ENCODE assay signal across 7 mouse cellular contexts in the genomic region with DNA sequence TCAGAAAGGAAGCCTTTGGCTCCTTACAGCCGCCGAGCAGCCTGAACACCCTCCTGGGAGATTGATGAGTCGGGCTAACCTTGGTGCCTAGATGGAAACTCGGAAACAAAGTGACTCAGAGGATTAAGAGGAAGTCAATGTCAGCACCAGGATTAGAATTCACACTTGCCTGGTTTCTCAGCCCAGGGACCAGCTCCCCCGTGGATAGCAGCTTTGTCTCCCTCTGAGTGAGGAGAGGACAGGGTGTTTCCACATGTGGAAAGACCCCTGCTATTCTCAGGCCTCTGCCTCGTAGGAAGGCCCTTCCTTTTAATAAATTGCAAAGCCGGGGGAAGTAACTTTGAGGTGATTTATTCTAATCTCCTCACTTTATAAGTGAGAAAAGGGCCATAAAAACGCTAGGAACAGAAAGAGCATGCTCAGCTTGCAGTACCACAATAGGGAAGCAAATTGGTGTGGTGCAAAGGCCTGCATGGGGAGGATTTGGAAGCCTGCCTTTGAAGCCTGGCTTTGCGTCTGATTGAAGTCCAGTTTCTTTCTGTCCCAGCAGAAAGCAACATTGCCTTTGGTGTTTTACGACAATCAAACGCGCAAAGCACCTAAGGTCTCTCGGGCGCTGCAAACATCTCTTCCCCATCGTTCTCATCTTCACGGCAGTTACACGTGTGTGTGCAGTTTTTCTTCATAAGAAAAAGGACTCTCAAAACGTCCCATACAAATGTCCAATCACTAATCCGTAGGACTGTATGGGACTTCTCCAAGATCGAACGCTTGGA.
DNase-seq lines count a peak whose midpoint lies in the region; ATAC-seq and TF ChIP-seq lines count a peak whose summit lies in the region.

No protein-coding gene starts in this region.

- H3K27ac ChIP-seq in forebrain, embryonic 14.5 days (ENCODE audit: low read depth, low read length): no peak overlapping the region
- H3K27ac ChIP-seq in kidney, embryonic 14.5 days (ENCODE audit: low read depth, low read length): no peak overlapping the region
- H3K27ac ChIP-seq in neural tube, embryonic 13.5 days (replicated peaks): peak overlapping the region; percentile 49

- no peaks in the 10 kb centered on the region for H3K36me3 ChIP-seq in E14TG2a.4 (ENCODE audit: insufficient read depth, low read length)
- H3K36me3 ChIP-seq in forebrain, embryonic 14.5 days (ENCODE audit: control insufficient read depth, insufficient read depth, low read length): no peaks in the 10 kb centered on the region
- no peaks in the 10 kb centered on the region for H3K36me3 ChIP-seq in kidney, embryonic 14.5 days (ENCODE audit: control insufficient read depth, insufficient read depth, low read length)
- H3K36me3 ChIP-seq in neural tube, embryonic 13.5 days: no peaks in the 10 kb centered on the region

- TF ChIP-seq CTCF in E14TG2a.4 (conservative IDR thresholded peaks at IDR 0.05; ENCODE audit: low read length): no peak

- peak overlapping the region; percentile 38 for H3K4me2 ChIP-seq in forebrain, embryonic 14.5 days (ENCODE audit: low read length)
- H3K4me2 ChIP-seq in kidney, embryonic 14.5 days (replicated peaks; ENCODE audit: low read depth, low read length): peak overlapping the region; percentile 34
- H3K4me2 ChIP-seq in neural tube, embryonic 13.5 days: peak overlapping the region; percentile 44

- DNase-seq in NIH3T3 (ENCODE audit: low read depth): peak; percentile 62
- peak; percentile 47 for DNase-seq in forebrain, embryonic 14.5 days (ENCODE audit: low spot score)
- no peak for DNase-seq in natural killer cell, adult 2 months (ENCODE audit: low spot score in 2 of 2)
- DNase-seq in gastrocnemius, postnatal 36 days: no peak

- WGBS in forebrain, embryonic 14.5 days: 10% methylated on average over 21 of the region's 21 CpGs
- WGBS in kidney, embryonic 14.5 days: 9% methylated on average over 21 of the region's 21 CpGs
- 3% methylated on average over 21 of the region's 21 CpGs for WGBS in neural tube, embryonic 13.5 days

- no peak overlapping the region for H3K9ac ChIP-seq in forebrain, embryonic 14.5 days (ENCODE audit: low read length)
- H3K9ac ChIP-seq in kidney, embryonic 14.5 days (ENCODE audit: low read depth, low read length): no peak overlapping the region; the same call in 1 of the 2 replicates
- H3K9ac ChIP-seq in neural tube, embryonic 13.5 days: no peak overlapping the region

- peaks cover 45% of the 10 kb centered on the region for H3K4me1 ChIP-seq in E14TG2a.4 (replicated peaks; ENCODE audit: low read depth, low read length)
- H3K4me1 ChIP-seq in forebrain, embryonic 14.5 days (ENCODE audit: control insufficient read depth, insufficient read depth, low read length): peaks cover 26% of the 10 kb centered on the region
- H3K4me1 ChIP-seq in kidney, embryonic 14.5 days (ENCODE audit: control insufficient read depth, insufficient read depth, low read length): peaks cover 16% of the 10 kb centered on the region; the same call in 1 of the 2 replicates
- peaks cover 46% of the 10 kb centered on the region for H3K4me1 ChIP-seq in neural tube, embryonic 13.5 days (replicated peaks)

- intact Hi-C loops in gastrocnemius, postnatal 36 days (cut with DNase I): no loop called here

- peak overlapping the region; percentile 46; the same call in 1 of the 2 replicates for H3K4me3 ChIP-seq in E14TG2a.4 (replicated peaks; ENCODE audit: low read length)
- H3K4me3 ChIP-seq in forebrain, embryonic 14.5 days (ENCODE audit: low read depth, low read length): no peak overlapping the region
- H3K4me3 ChIP-seq in kidney, embryonic 14.5 days (ENCODE audit: low read length): peak overlapping the region; percentile 5; the same call in 1 of the 2 replicates
- no peak overlapping the region for H3K4me3 ChIP-seq in neural tube, embryonic 13.5 days

- peaks cover 4% of the 10 kb centered on the region; the same call in 1 of the 2 replicates for H3K9me3 ChIP-seq in E14TG2a.4 (ENCODE audit: low read length)
- no peaks in the 10 kb centered on the region for H3K9me3 ChIP-seq in forebrain, embryonic 14.5 days (replicated peaks; ENCODE audit: control insufficient read depth, low read length)
- H3K9me3 ChIP-seq in kidney, embryonic 14.5 days (ENCODE audit: control insufficient read depth, low read length): no peaks in the 10 kb centered on the region
- H3K9me3 ChIP-seq in neural tube, embryonic 13.5 days: no peaks in the 10 kb centered on the region

- no peaks in the 10 kb centered on the region; the same call in none of the 2 replicates for H3K27me3 ChIP-seq in E14TG2a.4 (ENCODE audit: insufficient read depth, low read length)
- no peaks in the 10 kb centered on the region for H3K27me3 ChIP-seq in forebrain, embryonic 14.5 days (replicated peaks; ENCODE audit: control insufficient read depth, insufficient read depth, low read length)
- no peaks in the 10 kb centered on the region for H3K27me3 ChIP-seq in kidney, embryonic 14.5 days (ENCODE audit: control insufficient read depth, insufficient read depth, low read length)
- peaks cover 11% of the 10 kb centered on the region for H3K27me3 ChIP-seq in neural tube, embryonic 13.5 days

- ATAC-seq in forebrain, embryonic 14.5 days: 0 out of 2 replicates have a peak, but pooled peaks have one; percentile 6
- no peak; the same call in 1 of the 2 replicates for ATAC-seq in kidney, embryonic 14.5 days (ENCODE audit: low FRiP score, low TSS enrichment)
- 0 out of 2 replicates have a peak, but pooled peaks have one; percentile 17 for ATAC-seq in neural tube, embryonic 13.5 days (ENCODE audit: low read depth)

Comparison
In these comparisons a context has a peak if more than half of its experiments do, and no peak if none do; other contexts are left out.
1. H3K4me3 ChIP-seq: peak in E14TG2a.4 (single experiment) and kidney, embryonic 14.5 days (single experiment); none in forebrain, embryonic 14.5 days (single experiment) and neural tube, embryonic 13.5 days (single experiment).
2. DNase-seq: peak in NIH3T3 (single experiment) and forebrain, embryonic 14.5 days (single experiment); none in natural killer cell, adult 2 months (0 of 2) and gastrocnemius, postnatal 36 days (0 of 2).
3. Peak in every context shown above with its lines, with median percentiles within 50 percentile points of each other: H3K4me2 ChIP-seq.